Mouse (Mus musculus) lung, postnatal 10 days (tissue): ENCODE data around the gene Rnps1.

Experiments
- DNase-seq: peaks from one replicate; pipeline ENCODE4 v3.0.0; 2021

Rnps1 gene

DNA sequence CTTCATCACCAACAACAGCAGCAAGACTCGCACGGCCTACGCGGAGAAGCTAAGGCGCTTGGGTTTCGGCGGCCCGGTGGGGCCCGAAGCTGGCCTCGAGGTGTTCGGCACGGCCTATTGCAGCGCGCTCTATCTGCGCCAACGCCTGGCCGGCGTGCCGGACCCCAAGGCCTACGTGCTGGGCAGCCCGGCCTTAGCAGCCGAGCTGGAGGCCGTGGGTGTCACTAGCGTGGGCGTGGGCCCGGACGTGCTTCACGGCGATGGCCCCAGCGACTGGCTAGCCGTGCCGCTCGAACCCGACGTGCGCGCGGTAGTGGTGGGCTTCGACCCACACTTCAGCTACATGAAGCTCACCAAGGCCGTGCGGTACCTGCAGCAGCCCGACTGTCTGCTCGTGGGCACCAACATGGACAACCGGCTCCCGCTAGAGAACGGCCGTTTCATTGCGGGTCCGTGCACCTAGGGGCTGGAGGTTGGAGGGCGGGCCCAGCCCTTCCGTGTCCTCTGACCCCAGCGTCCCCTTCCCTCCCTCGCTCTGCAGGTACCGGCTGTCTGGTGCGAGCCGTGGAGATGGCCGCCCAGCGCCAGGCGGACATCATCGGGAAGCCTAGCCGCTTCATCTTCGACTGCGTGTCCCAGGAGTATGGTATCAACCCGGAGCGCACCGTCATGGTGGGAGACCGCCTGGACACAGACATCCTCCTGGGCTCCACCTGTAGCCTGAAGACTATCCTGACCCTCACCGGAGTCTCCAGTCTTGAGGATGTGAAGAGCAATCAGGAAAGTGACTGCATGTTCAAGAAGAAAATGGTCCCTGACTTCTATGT, 56.5 kb downstream of the Rnps1 start:
- DNase-seq, result peak; percentile 48

DNA sequence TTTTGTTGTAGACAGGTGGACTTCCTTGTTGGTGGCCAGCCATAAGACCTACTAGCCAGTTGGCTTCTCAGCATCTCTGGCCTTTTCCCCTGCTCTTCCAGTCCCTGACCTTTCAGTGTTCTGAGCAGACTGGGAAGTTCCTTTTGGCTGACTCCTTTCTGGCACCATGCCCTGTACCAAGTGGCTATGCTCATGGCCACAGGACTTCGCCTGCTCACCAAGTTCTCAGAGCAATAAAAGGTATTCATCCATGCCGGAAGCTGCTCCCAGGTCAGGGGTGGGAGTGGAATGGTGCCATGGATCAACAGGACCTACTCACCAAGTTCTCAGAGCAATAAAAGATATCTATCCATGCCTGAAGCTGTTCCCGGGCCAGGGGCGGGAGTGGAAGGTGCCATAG, 58.1 kb downstream of the Rnps1 start:
- peak; percentile 62 for DNase-seq

DNA sequence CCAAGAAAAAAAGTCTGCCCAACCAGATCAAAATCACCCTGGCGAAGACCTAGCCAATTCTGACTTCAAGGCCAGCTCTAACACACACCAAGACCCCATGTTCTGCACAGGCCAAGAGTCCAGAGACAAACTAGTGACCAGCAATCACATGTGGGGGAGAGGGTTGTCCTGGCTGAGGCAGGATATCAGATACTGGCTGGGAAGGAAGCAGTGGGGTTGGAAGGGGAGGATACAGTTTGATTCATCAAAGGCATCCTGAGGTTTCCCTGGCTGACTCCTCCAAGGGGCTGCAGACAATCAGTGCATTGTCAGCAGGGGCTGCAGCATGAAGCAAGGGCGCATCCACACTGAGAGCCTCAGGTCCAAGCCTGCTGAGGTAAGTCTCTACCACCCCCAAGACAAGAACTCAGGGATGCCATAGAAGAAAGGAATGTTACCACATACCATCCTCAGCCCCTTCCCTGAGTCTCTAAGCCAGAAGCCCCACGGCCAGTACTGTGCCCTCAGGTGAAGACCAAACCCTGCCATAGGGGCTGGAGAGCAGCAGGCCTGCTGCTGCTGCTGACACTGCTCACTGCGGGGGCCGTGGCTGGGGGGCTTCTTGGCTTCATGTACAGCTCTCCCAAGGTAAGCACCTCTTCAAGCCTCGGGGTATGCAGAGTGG, 59.4 kb downstream of the Rnps1 start, which contains the start of gene Bricd5:
Gene Bricd5, plus strand, starts transcription at position 273 of the 664 bp plus-strand sequence.
- DNase-seq, result no peak

DNA sequence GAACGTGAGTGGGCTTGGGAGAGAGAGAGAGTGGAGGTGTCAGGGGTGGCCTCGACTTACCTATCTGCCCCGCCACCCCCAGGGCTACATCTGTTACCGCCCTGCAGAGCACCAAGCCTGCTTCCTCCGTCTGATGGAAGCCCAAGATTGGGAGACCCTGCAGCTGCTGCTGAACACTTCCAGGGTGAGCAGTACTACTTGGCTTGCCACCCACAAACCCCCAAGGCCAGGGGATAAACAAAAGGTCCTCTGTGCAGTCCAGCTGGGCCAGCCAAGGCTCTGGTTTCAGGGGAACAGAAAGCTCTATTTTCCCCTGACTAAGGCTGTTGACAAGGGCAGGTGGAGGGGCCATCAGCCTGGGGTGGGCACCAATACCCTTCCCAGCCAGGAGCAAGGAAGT, 60.2 kb downstream of the Rnps1 start:
- no peak for DNase-seq
